Mouse (Mus musculus): ENCODE measurements around the gene Robo4. TPM values are rescaled to one million over a fixed set of nuclear protein-coding genes. Genes with fewer than 3 reads are reported as not detected.

The Robo4 gene
- 5.7 and 7.4 TPM in 2 replicates for polyA plus RNA-seq (2015; fragmentation: Nextera tagmentation; extraction: Ambion mirVana)

DNA sequence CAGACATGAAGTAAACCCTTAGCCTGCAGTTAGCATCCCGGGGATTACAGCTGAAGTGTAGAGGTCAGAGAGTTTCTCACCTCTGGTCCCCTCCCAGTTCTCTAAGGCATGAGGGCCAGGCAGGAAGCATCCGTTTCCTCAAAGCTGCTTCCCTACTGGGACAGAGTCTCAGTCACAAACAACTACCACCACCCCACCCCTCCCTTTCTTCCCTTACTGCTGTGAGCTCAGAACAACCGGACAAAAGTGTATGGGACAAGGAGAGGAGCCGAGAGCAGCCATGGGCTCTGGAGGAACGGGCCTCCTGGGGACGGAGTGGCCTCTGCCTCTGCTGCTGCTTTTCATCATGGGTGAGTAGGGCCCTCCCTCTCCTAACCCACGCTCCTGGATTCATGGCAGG, at the start of gene Robo4:
Robo4 (plus strand) TSS at position 96 of the 400 bp plus-strand sequence.

DNA sequence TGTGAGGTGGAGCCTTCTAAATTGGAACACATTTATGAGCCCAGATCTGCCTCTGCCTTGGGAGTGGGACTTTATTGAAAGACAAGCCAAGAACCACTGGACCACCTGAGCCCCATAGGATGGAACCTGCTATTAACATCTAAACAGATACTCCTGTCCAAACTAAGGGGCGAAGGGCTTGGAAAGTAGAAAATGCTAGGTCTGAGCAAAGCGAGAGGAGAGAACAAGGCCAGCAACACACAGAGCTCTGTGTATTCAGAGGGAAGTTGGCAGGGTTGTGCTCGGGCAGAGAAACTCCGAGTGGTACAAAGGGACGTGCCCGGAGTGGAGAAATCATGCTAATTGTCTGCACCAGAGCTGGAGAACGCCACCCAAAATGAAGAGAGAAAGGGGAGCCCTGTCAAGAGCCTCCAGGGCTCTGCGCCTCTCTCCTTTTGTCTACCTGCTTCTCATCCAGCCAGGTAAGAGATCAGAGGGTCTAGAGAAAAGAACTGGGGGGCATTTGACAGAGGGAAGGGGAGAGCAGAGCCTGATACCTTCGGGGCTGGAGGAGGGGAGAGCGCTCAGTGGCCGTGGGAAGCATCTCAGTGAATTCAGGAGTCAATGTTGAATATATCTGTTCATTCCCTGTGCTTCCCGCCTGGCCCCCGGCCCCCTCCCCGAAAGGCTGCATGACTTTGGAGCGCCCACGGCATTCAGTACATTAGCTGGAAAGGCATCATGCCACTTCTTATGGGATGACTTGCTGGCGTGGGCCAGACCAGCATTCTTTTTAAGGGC, 34.2 kb upstream of the Robo4 start, which contains the start of gene Hepacam:
Hepacam (plus strand) TSS at position 51 of the 780 bp plus-strand sequence.

DNA sequence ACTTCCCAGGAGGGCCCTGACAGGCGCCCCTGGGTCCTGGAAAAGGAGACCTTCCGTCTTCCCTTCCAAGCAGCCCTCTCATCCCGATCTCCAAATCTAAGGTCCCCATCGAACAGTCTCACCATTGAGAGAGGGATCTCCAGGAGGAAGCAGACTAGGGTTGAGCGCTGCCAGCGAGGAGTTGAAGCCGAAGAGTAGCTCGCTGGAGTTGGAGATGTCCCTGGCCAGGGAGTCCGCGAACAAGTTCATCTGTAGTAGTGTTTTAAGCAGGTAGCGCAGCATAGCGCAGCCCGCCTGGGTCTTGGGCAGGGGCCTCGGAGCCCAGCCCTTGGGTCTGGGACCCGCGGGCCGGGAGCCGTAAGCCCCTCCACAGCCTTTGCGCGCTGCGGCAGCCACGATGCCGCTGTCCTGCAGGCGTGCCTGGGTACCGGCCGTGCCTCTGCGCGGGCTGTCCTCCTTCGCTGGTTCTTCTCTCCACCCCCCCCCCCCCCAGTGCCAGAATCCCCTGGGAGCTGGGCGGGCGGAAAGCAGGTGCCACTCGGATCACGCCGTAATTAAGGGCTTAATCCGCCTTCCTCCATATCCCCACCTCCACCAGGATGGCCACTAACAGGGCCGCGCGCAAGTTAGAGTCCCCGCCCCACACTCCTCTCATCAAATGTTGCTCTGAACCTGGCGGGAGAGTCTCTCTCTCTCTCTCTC, 31.2 kb downstream of the Robo4 start, which contains the start of gene Robo3:
Robo3 (minus strand) TSS at position 527 of the 702 bp plus-strand sequence.

Other genes starting within 250 kb of the Robo4 start
- 6.9 and 7.4 TPM in 2 replicates for gene Tmem218, start 193.7 kb upstream of the Robo4 start, polyA plus RNA-seq (2015; fragmentation: Nextera tagmentation; extraction: Ambion mirVana)
- 1.8 and 2.6 TPM in 2 replicates for gene Slc37a2, start 146.2 kb upstream of the Robo4 start, polyA plus RNA-seq (2015; fragmentation: Nextera tagmentation; extraction: Ambion mirVana)
- 2.4 and 2.5 TPM in 2 replicates for gene Ccdc15, start 53.5 kb upstream of the Robo4 start, polyA plus RNA-seq (2015; fragmentation: Nextera tagmentation; extraction: Ambion mirVana)
- gene Hepacam, start 34.5 kb upstream of the Robo4 start, polyA plus RNA-seq (2015; fragmentation: Nextera tagmentation; extraction: Ambion mirVana): 0.04 and 0.06 TPM in 2 replicates
- not detected in 2 replicates for gene Robo3, start 31.3 kb downstream of the Robo4 start, polyA plus RNA-seq (2015; fragmentation: Nextera tagmentation; extraction: Ambion mirVana)
- gene Msantd2, start 87.4 kb downstream of the Robo4 start, polyA plus RNA-seq (2015; fragmentation: Nextera tagmentation; extraction: Ambion mirVana): 6.8 and 7.4 TPM in 2 replicates
- gene Esam, start 126.2 kb downstream of the Robo4 start, polyA plus RNA-seq (2015; fragmentation: Nextera tagmentation; extraction: Ambion mirVana): 28.9 and 34.3 TPM in 2 replicates
- 94.0 and 94.3 TPM in 2 replicates for gene Vsig2, start 137.4 kb downstream of the Robo4 start, polyA plus RNA-seq (2015; fragmentation: Nextera tagmentation; extraction: Ambion mirVana)
- gene Nrgn, start 151.0 kb downstream of the Robo4 start, polyA plus RNA-seq (2015; fragmentation: Nextera tagmentation; extraction: Ambion mirVana): 1.6 and 3.7 TPM in 2 replicates
- gene Siae, start 153.8 kb downstream of the Robo4 start, polyA plus RNA-seq (2015; fragmentation: Nextera tagmentation; extraction: Ambion mirVana): 5.3 and 6.4 TPM in 2 replicates
- gene Spa17, start 211.8 kb downstream of the Robo4 start, polyA plus RNA-seq (2015; fragmentation: Nextera tagmentation; extraction: Ambion mirVana): 3.1 and 3.4 TPM in 2 replicates

All from urinary bladder, postnatal 0 days (tissue).